Mouse (Mus musculus) embryo, embryonic 10 days (tissue): ENCODE results near the gene Inf2.

Source experiments
- DNase-seq: peaks from one replicate; pipeline ENCODE4 v3.0.0-alpha.2; 2015; ENCODE audit warnings: low spot score

The Inf2 gene

DNA sequence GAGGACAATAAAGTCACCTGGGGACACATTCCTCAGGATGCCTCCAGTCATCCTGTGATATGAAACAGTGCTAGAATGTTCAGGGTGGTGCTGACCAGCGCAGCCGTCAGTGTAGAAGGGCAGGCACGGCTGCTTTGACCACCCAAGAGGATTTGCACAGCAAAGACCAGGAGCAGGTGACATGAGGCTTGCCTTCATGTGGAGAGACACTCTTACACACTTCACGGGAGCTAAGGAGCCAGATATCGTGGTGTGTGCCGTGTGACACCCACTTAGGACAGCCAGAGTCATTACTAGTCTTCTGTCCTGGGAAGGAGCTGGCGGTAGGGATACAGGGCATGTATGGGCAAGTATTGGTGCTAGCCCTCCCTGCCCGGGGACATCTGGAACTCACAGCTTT, 18.4 kb upstream of the Inf2 start:
- no peak for DNase-seq

DNA sequence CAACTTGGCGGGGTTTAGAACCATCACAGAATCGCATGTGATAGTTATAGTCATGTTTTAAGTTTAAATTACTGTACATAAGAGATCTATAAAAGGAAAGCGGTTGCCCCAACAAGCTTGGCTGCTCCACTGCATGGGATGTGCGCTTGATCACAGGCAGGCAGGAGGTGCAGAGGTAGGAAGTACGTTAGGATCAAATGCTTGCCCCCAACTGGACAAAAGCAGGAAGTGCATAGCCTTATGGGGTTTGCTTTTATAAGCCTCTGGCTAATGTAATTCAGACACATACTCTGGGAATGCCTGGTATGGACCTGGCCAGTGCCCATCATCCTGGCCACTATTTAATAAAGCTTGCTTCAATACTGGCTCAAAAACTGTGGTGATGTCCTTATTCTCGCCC, 17.5 kb upstream of the Inf2 start:
- DNase-seq: no peak

- DNase-seq: no peak
These were observed 13.2 kb upstream of the Inf2 start for GRCm38 (mm10) chr12:112575274-112575986.

GRCm38 (mm10) chr12:112576341-112576740, 12.2 kb upstream of the Inf2 start:
- no peak for DNase-seq

DNA sequence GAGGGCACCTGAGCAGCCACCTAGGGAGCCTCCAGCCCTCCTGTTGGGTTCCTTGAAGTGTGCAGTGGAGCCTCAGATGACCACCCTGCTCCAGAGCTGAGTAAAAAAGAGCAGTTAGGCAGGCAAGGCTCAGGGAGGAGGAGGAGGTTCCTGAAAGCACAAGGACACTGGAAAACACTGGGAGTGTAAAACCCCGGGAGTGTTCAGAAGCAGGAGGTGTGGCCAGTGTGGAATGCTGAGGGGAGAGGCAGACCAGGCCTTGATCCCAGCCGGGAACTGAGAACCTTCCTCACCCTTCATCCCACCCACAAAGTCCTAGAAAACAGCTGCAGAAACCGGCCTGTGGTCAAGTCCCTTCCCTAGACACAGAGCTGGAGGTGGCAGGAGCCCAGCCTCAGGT, 11.8 kb upstream of the Inf2 start:
- DNase-seq: peak; percentile 26

DNA sequence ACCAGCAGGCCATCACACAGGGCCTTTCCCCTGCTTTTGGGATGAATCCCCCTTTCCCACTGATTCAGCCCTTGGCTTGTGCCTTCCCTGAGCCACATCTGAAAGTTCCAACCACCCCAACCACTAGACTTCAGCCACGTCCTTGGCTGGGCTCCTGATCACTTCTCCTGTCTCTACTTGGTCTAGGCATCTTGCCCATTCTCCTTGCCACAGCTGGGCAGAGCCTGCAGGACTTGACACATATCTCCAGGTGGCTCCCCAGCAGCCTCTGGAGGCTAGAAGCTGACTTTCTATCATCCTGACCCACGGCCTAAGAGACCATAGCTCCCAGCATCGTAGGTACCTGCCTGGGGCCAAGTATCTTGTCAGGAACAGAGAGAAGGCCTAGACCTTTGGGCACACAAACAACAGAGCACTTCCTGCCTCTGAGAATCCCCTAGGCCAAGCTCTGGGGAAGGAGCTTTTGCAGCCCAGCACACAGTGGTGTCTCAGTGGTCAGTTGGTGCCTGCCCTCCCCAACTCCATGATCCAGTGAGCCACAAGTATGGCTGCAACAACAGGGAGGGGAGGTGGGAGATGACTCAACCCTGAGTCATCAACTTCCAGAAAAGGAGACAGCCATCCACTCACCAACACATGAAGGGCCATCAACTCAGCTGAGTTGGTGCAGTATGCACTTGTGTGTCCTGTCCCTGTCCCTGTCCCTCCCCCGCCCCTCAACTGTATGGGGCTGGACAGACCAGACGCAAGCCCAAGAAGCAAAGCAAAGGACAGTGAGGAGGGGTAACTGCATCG, 10.1 kb upstream of the Inf2 start:
- DNase-seq: no peak

DNA sequence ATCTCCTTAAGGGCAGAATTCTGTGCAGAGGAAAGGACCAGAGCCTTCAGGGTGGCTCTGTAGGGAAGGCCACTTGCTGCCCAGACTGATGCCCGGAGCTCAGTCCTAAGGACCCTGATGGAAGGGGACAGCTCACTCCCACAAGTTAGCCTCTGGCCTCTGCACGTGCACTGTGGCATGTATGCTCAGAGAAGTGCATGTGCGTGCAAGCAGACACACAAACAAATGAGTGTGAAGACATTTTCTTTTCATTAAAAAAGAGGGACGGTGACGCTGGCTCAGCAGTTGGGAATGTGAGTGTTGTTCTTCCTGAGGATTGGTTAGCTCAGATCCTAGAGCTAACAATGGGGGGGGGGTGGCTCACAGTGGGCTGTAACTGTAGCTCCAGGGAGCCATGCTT, 9.2 kb upstream of the Inf2 start:
- DNase-seq: no peak

DNA sequence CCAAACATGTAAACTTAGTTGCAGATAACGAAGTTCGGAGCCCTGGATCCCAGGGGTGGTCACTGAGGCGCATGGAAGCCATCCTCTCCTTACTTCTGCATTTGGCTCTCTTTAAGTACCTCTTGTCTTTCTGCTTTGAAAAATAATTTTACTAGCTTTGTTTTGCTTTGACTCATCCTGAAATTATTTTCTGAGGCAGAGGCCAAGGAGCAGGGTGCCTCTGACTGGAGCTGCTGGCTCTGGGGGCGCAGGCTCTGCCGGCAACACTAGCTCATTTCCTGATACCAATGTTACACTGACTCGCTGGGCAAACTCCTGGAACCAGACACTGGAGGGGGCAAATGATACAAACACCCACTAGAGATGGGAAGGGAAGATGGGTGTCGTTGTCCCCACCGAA, 8.7 kb upstream of the Inf2 start:
- no peak for DNase-seq

- DNase-seq: no peak
These were observed 7.5 kb upstream of the Inf2 start for GRCm38 (mm10) chr12:112581113-112581512.

DNA sequence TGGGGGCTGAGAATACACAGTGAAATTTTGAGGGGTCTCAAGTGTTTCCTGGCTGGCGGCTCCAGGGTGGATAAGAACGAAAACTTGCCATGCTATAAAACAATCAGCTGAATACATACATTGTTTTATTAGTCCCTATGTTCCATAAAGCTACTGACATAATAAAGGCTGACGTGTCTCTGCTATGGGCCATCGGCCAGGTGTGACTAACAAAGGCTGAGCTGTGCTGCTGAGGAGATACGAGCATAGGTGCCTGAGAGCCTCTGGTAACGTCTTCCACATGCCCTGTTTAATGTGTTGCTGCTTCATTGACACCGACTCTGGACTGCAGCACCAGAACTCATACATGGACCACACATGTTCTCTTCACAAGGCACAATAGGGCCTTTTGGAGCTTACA, 3.6 kb upstream of the Inf2 start:
- DNase-seq: no peak

GRCm38 (mm10) chr12:112585924-112586538, 2.6 kb upstream of the Inf2 start:
- DNase-seq: no peak

GRCm38 (mm10) chr12:112587125-112588124, 1.2 kb upstream of the Inf2 start:
- peak; percentile 23 for DNase-seq

- DNase-seq: no peak
These were observed 1.1 kb downstream of the Inf2 start for GRCm38 (mm10) chr12:112589491-112590191.

DNA sequence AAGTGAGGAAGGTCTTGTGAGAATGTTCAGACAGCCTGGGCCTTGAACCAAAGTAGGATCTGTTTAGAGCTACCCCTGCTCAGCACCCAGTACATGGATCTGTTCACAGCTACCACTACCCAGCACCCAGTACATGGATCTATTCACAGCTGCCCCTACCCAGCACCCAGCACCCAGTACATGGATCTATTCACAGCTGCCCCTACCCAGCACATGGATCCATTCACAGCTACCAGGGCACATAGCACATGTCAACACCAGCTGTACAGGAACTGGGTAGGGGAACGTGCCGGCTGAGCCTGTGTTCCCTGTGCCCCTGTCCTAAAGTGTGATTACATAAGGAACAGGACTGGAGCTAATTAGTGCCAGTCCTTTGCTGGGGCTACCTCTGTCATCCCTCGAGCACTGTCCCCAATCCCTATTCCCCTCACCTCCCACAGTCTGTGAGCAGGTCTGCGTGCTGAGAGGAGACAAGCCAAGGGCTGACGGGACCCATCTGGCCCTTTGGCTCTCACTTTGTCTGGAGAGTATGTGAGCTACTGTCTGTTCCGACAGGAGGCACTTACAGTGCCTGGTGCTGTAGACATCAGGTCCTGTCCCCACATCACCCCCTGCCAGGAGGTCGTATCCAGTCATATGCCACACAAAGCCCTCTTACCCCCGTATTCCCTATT, 2.1 kb downstream of the Inf2 start:
- DNase-seq: no peak

DNA sequence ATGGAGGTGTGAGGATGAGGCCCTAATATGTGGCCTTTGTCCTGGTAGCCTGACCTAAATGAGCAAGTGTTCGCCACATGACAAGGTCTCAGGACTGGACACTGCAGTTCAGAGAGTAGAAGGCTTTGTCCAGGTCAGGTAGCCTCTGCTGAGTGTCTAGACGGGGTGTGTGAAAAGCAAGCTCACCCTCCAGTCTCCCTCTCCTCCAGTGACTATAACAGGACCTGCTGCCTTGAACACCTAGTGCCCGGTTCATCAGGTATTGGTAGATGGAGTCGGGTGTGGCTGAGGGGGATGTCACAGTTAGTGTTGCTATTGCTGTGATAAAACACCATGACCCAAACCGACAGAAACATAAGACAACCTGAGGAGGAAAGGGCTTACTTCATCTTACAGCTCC, 2.7 kb downstream of the Inf2 start:
- DNase-seq: no peak

GRCm38 (mm10) chr12:112591730-112592129, 3.1 kb downstream of the Inf2 start:
- no peak for DNase-seq

GRCm38 (mm10) chr12:112592985-112593734, 4.6 kb downstream of the Inf2 start:
- DNase-seq: no peak

GRCm38 (mm10) chr12:112593951-112594915, 5.6 kb downstream of the Inf2 start:
- DNase-seq: no peak

GRCm38 (mm10) chr12:112594989-112595388, 6.4 kb downstream of the Inf2 start:
- no peak for DNase-seq
